Mouse (Mus musculus): Measurements from ENCODE around the gene Tsks. TPM values are rescaled to one million over a fixed set of nuclear protein-coding genes. Genes with fewer than 3 reads are reported as not detected.

The Tsks gene
- polyA plus RNA-seq, 1 experiment: not detected

DNA sequence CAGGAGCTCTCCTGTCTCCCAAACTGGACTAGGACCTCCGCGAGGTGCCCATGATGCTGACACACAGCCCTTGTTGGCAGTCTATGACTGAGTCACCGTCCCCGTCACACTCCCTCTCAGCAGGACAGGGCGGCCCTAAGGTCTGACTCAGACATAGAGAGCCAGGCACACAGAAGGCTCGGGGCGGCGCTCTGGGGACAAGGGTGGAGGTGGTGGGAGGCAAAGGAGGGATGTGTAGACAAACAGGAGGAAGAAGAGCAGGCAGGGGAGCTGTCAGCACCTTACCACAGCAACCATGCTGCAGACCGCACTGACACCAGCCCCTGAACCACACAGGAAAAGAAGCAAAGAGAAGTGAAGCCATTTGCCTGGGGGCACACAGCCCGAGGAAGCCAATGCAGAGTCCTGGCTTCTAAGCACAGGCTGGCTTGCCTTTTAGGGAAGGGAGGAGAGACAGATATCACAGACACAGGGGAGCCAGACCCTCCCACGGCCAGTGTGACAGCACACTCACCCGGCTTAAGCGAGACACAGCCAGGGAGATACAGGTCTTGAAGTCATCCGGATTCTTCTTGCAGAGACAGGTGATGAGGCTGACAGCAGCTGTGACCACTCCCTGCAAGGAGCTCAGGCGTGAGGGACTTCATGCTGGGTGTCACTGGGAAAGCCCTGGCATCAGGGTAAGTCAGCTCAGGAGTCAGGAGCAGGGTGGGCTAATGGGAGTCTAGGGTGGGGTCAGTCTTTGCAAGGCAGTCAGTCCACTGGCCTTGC is 34.1 kb upstream of the Tsks start:
- TF ChIP-seq GATA1 (IDR thresholded peaks at IDR 0.05; ENCODE audit: low read length): no peak
- TF ChIP-seq TAL1 (IDR thresholded peaks at IDR 0.05; ENCODE audit: low read length): no peak
- no peak overlapping the region for H3K4me3 ChIP-seq (replicated peaks)
- peaks cover 100% of the 10 kb centered on the region for H3K36me3 ChIP-seq (ENCODE audit: control insufficient read depth)
- H3K9me3 ChIP-seq (ENCODE audit: control insufficient read depth, low read length): no peaks in the 10 kb centered on the region
- no peaks in the 10 kb centered on the region for H3K27me3 ChIP-seq (ENCODE audit: control insufficient read depth)
- peaks cover 1% of the 10 kb centered on the region for H3K4me1 ChIP-seq (ENCODE audit: control insufficient read depth)

DNA sequence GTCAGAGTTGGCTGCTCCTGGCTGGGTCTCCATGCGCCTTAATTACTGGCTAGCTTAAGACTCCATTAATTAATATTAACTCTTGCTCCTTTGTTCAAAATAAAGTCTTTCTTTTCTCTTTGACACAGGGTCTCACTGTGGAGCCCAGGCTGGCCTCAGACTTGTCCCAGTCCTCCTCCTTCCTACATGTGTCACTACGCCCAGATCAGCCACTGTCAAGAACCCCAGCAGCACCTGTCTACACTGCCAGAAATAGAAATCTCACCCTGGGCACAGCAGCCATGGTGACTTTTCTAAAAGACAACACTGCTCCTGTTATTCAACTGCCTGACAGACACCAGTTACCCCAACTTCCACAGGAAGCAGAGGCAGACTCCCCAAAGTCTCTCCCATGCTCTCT is 28.6 kb upstream of the Tsks start:
- H3K27me3 ChIP-seq (ENCODE audit: control insufficient read depth): no peaks in the 10 kb centered on the region
- no peaks in the 10 kb centered on the region for H3K9me3 ChIP-seq (ENCODE audit: control insufficient read depth, low read length)
- no peak overlapping the region for H3K4me3 ChIP-seq (replicated peaks)
- TF ChIP-seq GATA1 (IDR thresholded peaks at IDR 0.05; ENCODE audit: low read length) (no peak), TAL1 (IDR thresholded peaks at IDR 0.05; ENCODE audit: low read length) (no peak)
- peaks cover 98% of the 10 kb centered on the region for H3K36me3 ChIP-seq (ENCODE audit: control insufficient read depth)
- peaks cover 38% of the 10 kb centered on the region for H3K4me1 ChIP-seq (ENCODE audit: control insufficient read depth)

DNA sequence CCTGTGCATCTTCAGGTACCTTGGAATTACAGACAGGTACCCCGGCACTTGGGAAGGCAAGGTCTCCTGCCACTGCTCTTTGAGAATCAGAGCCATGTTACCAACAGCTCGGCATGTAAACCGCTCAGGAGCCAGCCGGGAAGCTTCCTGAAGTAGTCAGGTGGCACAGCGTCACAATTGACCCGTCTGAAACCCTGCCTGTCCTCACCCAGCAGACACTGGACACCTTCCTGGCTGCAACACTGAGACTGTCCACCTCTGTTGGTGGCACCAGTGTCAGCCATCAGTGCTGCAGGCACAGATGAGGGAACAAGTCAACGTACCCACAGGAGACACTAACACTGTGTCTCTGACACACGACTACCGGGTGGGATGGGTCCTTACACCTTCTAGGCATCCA is 27.7 kb upstream of the Tsks start:
- H3K36me3 ChIP-seq (ENCODE audit: control insufficient read depth): peaks cover 97% of the 10 kb centered on the region
- TF ChIP-seq TAL1 (IDR thresholded peaks at IDR 0.05; ENCODE audit: low read length) (no peak), GATA1 (IDR thresholded peaks at IDR 0.05; ENCODE audit: low read length) (no peak)
- no peaks in the 10 kb centered on the region for H3K9me3 ChIP-seq (ENCODE audit: control insufficient read depth, low read length)
- peaks cover 44% of the 10 kb centered on the region for H3K4me1 ChIP-seq (ENCODE audit: control insufficient read depth)
- no peak overlapping the region for H3K4me3 ChIP-seq (replicated peaks)
- H3K27me3 ChIP-seq (ENCODE audit: control insufficient read depth): no peaks in the 10 kb centered on the region

DNA sequence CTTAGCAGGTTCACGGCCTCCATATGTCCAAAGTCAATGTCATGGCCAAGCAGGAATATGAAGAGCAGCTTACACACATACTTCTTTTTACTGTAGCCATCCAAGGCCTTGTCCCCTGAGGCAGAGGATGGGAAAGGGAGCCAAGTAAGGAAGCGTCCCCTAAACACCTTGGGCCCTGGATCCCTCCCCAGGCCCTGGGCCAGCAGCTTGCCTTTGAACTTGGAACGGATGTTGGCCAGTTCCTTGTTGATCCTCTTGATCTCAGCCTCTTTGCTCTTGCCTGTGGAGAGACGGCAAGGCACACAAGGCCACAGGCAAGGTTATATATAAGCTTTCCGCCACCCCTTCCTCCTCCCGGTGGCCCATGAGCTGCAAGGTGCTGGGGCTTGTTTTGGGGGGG is 26.8 kb upstream of the Tsks start:
- Histone ChIP-seq H3K36me3 (ENCODE audit: control insufficient read depth) (peaks cover 97% of the 10 kb centered on the region), H3K27me3 (ENCODE audit: control insufficient read depth) (no peaks in the 10 kb centered on the region), H3K9me3 (ENCODE audit: control insufficient read depth, low read length) (no peaks in the 10 kb centered on the region), H3K4me1 (ENCODE audit: control insufficient read depth) (peaks cover 48% of the 10 kb centered on the region), H3K4me3 (replicated peaks) (no peak overlapping the region)
- no peak for TF ChIP-seq TAL1 (IDR thresholded peaks at IDR 0.05; ENCODE audit: low read length)
- no peak for TF ChIP-seq GATA1 (IDR thresholded peaks at IDR 0.05; ENCODE audit: low read length)

DNA sequence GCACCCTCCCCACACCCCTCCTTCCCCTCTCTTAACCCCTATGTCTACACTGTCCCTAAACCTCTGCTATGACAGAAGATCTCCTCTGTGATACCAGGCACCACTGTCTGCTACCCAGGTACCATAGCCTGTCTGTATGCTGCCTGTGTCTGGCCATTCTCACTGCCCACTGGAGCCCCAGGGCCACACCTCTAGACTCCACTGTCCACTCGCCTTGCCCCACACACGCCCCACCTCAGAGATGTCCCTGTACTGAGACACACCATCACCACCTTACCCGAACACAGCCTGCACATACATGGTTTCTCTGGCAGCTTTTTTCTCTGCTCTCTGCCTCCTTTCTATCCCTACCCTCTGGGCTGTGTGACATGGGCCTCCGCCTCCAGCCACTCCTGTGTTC is 26.1 kb upstream of the Tsks start:
- no peak for TF ChIP-seq GATA1 (IDR thresholded peaks at IDR 0.05; ENCODE audit: low read length)
- no peak for TF ChIP-seq TAL1 (IDR thresholded peaks at IDR 0.05; ENCODE audit: low read length)
- peaks cover 97% of the 10 kb centered on the region for H3K36me3 ChIP-seq (ENCODE audit: control insufficient read depth)

DNA sequence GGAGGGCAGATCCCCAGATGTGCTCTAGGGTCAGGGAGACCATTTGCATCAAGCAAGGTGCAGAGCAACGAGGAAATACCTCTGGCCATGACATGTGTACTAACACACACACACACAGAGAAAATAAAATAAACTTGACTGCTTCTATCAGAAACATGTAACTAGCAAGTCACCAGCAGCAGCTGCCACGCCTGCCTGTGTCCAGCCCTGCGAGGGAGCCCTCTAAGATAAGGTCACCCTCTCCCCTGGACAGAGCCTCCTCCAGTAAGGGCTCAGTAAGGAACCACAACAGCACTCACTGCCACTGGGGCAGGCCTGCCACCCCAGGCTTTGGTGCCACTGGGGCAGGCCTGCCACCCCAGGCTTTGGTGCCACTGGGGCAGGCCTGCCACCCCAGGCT is 24.8 kb upstream of the Tsks start:
- H3K9me3 ChIP-seq (ENCODE audit: control insufficient read depth, low read length): no peaks in the 10 kb centered on the region
- peaks cover 66% of the 10 kb centered on the region for H3K4me1 ChIP-seq (ENCODE audit: control insufficient read depth)
- H3K27me3 ChIP-seq (ENCODE audit: control insufficient read depth): no peaks in the 10 kb centered on the region
- peaks cover 97% of the 10 kb centered on the region for H3K36me3 ChIP-seq (ENCODE audit: control insufficient read depth)
- TF ChIP-seq GATA1 (IDR thresholded peaks at IDR 0.05; ENCODE audit: low read length) (no peak; the same call in 1 of the 2 replicates), TAL1 (IDR thresholded peaks at IDR 0.05; ENCODE audit: low read length) (no peak)
- H3K4me3 ChIP-seq (replicated peaks): peak overlapping the region; percentile 23

More for the DNA sequence above, 26.1 kb upstream of the Tsks start:
- Histone ChIP-seq H3K4me1 (ENCODE audit: control insufficient read depth) (peaks cover 54% of the 10 kb centered on the region), H3K27me3 (ENCODE audit: control insufficient read depth) (no peaks in the 10 kb centered on the region), H3K4me3 (replicated peaks) (no peak overlapping the region), H3K9me3 (ENCODE audit: control insufficient read depth, low read length) (no peaks in the 10 kb centered on the region)

DNA sequence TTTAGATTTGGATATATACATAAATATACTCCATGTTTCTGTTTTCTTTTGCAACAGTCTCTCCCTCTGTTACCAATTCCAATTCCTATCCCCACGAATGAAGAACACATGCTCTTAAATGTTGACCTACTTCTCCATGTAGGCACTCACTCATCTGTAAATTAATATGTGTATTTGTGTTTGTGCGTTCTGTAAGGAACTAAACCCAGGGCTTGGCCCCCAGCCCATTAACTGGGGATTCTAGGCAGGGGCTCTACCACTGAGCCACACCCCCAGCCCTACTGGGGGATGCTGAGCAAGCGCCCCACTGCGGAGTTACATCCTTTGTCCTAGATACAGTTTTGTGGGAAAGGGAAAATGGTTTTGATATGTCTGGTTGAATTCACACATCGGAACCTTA is 23.9 kb upstream of the Tsks start:
- H3K4me3 ChIP-seq (replicated peaks): no peak overlapping the region
- H3K36me3 ChIP-seq (ENCODE audit: control insufficient read depth): peaks cover 96% of the 10 kb centered on the region
- H3K27me3 ChIP-seq (ENCODE audit: control insufficient read depth): no peaks in the 10 kb centered on the region
- H3K4me1 ChIP-seq (ENCODE audit: control insufficient read depth): peaks cover 72% of the 10 kb centered on the region
- no peaks in the 10 kb centered on the region for H3K9me3 ChIP-seq (ENCODE audit: control insufficient read depth, low read length)
- TF ChIP-seq TAL1 (IDR thresholded peaks at IDR 0.05; ENCODE audit: low read length) (no peak), GATA1 (IDR thresholded peaks at IDR 0.05; ENCODE audit: low read length) (no peak)

DNA sequence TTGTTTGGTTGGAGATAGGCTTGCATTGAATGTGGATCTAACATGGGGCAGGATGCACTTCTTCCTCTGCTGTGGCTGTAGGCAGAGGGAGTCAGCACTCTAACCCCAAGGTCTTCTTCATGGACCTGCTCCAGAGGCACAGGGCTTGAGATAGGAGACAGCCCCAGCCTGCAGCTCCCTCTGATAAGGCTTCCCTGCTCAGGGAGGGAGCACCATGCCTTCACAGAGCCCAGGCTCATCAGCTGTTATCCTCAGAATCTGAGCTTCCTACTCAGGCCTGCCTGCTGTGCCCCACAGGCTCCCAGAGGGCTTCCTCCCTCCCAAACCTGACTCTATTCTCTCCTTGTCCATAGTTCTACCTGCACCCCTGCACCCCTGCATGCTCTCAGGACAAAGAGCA is 20.5 kb upstream of the Tsks start:
- Histone ChIP-seq H3K9me3 (ENCODE audit: control insufficient read depth, low read length) (no peaks in the 10 kb centered on the region), H3K4me1 (ENCODE audit: control insufficient read depth) (peaks cover 82% of the 10 kb centered on the region), H3K36me3 (ENCODE audit: control insufficient read depth) (peaks cover 95% of the 10 kb centered on the region), H3K27me3 (ENCODE audit: control insufficient read depth) (no peaks in the 10 kb centered on the region), H3K4me3 (replicated peaks) (no peak overlapping the region)
- TF ChIP-seq TAL1 (IDR thresholded peaks at IDR 0.05; ENCODE audit: low read length) (no peak), GATA1 (IDR thresholded peaks at IDR 0.05; ENCODE audit: low read length) (no peak)

DNA sequence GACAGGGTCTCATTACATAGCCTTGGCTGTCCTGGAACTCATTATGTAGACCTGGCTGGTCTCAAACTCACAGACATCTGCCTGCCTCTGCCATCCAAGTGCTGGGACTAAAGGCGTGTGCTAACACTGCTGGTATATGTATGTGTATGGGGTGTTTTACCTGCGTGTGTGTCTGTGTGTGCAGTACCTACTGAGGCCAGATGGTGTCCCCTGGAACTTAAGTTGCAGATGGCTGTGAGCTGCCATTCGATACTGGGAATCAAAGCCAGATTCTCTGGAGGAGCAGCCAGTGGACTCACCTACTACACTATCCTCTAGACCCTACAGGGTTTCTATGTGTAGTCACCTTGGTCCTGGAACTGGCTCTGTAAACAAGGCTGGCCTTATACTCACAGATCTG is 17.5 kb upstream of the Tsks start:
- Histone ChIP-seq H3K4me1 (ENCODE audit: control insufficient read depth) (peaks cover 77% of the 10 kb centered on the region), H3K36me3 (ENCODE audit: control insufficient read depth) (peaks cover 74% of the 10 kb centered on the region), H3K9me3 (ENCODE audit: control insufficient read depth, low read length) (no peaks in the 10 kb centered on the region), H3K4me3 (replicated peaks) (no peak overlapping the region), H3K27me3 (ENCODE audit: control insufficient read depth) (no peaks in the 10 kb centered on the region)
- TF ChIP-seq GATA1 (IDR thresholded peaks at IDR 0.05; ENCODE audit: low read length): no peak

DNA sequence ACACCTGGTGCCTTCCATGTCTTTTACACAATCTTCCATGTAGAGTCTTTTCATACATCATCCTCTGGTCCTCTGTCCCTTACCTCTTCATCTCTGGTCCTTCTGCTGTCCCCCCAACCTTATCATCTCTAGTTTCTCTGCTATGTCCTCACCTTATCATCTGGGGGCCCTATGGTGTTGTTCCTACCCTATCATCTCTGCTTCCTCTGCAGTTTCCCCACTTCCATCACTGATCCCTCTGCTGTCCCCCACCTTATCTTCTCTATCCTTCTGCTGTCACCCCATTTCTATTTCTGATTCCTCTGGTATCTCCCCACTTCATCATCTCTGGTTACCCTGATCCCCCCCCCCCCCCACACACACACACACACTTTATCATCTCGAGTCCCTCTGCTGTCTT is 14.4 kb upstream of the Tsks start:
- no peaks in the 10 kb centered on the region for H3K9me3 ChIP-seq (ENCODE audit: control insufficient read depth, low read length)
- H3K27me3 ChIP-seq (ENCODE audit: control insufficient read depth): no peaks in the 10 kb centered on the region
- H3K4me3 ChIP-seq (replicated peaks): peak overlapping the region; percentile 88
- peaks cover 59% of the 10 kb centered on the region for H3K4me1 ChIP-seq (ENCODE audit: control insufficient read depth)
- TF ChIP-seq TAL1 (IDR thresholded peaks at IDR 0.05; ENCODE audit: low read length) (no peak), GATA1 (IDR thresholded peaks at IDR 0.05; ENCODE audit: low read length) (no peak)
- H3K36me3 ChIP-seq (ENCODE audit: control insufficient read depth): peaks cover 43% of the 10 kb centered on the region
